Mouse (Mus musculus) limb, embryonic 10.5 days (tissue): ENCODE results near the gene Pom121l2. TPM values are rescaled to one million over a fixed set of nuclear protein-coding genes. Genes with fewer than 3 reads are reported as not detected.

Source experiments
- DNase-seq: peaks from one replicate; pipeline ENCODE4 v3.0.0-alpha.2; 2017; ENCODE audit warnings: low spot score
- H3K27ac ChIP-seq: fragments of 300-500 bp; sonication (generic); 2 replicates; pipeline ENCODE4 v1.5.1; 2016; ENCODE audit warnings: mild to moderate bottlenecking
- H3K27me3 ChIP-seq: fragments of 300-500 bp; sonication (generic); 2 replicates; pipeline ENCODE4 v1.6.1; 2016; ENCODE audit warnings: low read depth, mild to moderate bottlenecking; ENCODE audit not compliant: poor library complexity, severe bottlenecking
- H3K36me3 ChIP-seq: fragments of 300-500 bp; sonication (generic); 2 replicates; pipeline ENCODE4 v1.6.1; 2016; ENCODE audit warnings: mild to moderate bottlenecking, moderate library complexity
- H3K4me1 ChIP-seq: fragments of 300-500 bp; sonication (generic); 2 replicates; pipeline ENCODE4 v1.6.1; 2016
- H3K4me3 ChIP-seq: fragments of 300-500 bp; sonication (generic); 2 replicates; pipeline ENCODE4 v1.5.1; 2016; ENCODE audit warnings: mild to moderate bottlenecking, moderate library complexity
- H3K9me3 ChIP-seq: fragments of 300-500 bp; sonication (generic); replicated peaks from 2 replicates; pipeline ENCODE4 v1.6.1; 2016; ENCODE audit warnings: mild to moderate bottlenecking
- WGBS: fragments of 180-500 bp; shearing (Covaris S2); methylation state at CpG from one replicate; pipeline ENCODE4 v1.1.7; 2016; 5-methylcytosine and 5-hydroxymethylcytosine counted together
- polyA plus RNA-seq: library from polyadenylated mRNA; unstranded; fragments of >200 nt; fragmentation: Nextera tagmentation; extraction: Ambion mirVana; gene quantifications from 2 replicates; pipeline ENCODE4 v1.2.1, GENCODE M21; 2016

Gene Pom121l2
- polyA plus RNA-seq, 1 experiment from 2014 or later: 0.28 TPM

DNA sequence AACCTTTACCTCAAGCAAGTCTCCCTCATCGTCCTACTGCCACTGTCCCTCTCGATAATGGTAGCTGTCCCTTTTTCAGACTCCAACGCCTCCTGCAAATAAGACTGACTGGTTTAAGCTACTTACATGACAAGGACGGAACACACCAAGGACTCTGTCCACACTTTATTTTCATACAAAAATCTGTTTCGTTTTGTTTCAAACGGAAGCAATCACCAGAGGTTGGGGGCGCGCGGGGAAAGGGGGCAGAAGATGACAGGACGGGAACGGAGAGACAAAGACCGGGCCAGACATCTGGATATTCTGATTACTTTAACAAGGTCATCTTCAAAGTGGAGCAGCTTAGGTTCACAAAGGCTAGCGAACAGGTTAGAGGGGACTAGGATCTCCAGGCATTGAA is 32.7 kb downstream of the Pom121l2 start:
- H3K36me3 ChIP-seq: no peaks in the 10 kb centered on the region
- peaks cover 85% of the 10 kb centered on the region for H3K27me3 ChIP-seq
- H3K4me3 ChIP-seq: peak overlapping the region; percentile 37; the same call in 1 of the 2 replicates
- H3K4me1 ChIP-seq: peaks cover 7% of the 10 kb centered on the region
- H3K27ac ChIP-seq: no peak overlapping the region
- no peaks in the 10 kb centered on the region for H3K9me3 ChIP-seq
- WGBS: 16% methylated on average over 13 of the region's 13 CpGs
- no peak for DNase-seq

DNA sequence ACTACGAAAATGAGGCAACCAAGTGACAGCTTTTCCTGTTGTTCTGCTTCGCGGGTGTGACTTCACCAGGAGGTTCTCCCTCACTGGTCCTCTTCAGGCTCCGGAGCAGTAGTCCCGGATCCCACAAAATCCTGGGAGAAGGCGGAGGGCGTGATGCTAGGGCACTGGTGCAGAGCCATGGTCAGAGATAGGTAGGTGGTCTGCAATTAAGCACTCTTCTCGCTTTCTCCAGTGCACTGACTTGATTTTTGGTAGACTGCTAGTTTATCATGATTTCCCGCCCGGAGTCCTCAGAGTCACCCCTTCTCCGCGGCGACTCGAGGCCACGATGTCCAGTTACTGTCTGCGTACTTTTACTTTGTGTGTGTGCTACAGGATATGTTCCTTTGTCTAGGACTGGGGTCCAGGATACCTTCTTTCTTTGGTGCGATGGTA is 33.4 kb downstream of the Pom121l2 start:
- Histone ChIP-seq H3K4me1 (peaks cover 7% of the 10 kb centered on the region), H3K36me3 (no peaks in the 10 kb centered on the region), H3K9me3 (no peaks in the 10 kb centered on the region), H3K27me3 (peaks cover 85% of the 10 kb centered on the region), H3K4me3 (peak overlapping the region; percentile 37), H3K27ac (no peak overlapping the region)
- no peak for DNase-seq
- WGBS: 10% methylated on average over 17 of the region's 17 CpGs

DNA sequence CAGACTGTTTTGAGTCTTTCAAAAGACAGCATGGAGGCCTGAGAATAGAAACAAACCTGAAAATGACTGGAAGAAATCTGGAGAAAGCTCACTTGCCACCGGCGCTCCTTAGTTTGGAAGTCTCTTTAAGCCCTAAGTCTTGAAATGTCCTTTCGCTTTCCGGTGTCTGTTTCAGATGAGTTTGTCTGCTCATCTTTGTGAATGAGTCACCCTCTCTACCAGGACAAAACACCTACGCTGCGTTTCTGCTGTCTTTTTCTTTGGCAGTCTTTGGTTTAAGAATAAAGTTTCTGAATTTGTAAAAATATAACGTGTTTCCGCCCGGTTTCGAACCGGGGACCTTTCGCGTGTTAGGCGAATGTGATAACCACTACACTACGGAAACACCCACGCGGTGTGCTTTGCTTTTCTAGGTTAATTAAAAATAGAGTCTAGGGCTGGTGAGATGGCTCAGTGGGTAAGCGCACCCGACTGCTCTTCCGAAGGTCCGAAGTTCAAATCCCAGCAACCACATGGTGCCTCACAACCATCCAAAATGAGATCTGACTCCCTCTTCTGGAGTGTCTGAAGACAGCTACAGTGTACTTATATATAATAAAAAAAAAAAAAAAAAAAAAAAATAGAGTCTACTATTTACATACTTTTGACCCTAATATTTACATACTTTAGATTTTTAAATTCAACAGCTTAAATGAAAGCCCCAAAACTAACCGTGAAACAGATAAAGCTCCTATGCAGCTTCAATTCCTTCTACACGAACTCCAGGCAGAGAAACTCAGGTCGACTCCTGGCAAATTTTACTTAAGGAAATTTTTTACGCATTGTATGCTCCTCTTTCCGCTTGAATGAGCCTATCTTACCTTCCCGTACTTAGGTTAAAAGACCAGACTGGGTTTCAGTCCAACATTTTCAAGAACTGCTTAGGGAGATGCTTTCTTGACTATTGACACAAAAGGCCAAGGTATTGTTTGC is 34.8 kb downstream of the Pom121l2 start:
- 16% methylated on average over 27 of the region's 27 CpGs for WGBS
- Histone ChIP-seq H3K27me3 (peaks cover 82% of the 10 kb centered on the region), H3K4me1 (peaks cover 7% of the 10 kb centered on the region), H3K36me3 (no peaks in the 10 kb centered on the region), H3K9me3 (no peaks in the 10 kb centered on the region), H3K4me3 (peak overlapping the region; percentile 5; the same call in 1 of the 2 replicates), H3K27ac (no peak overlapping the region)
- DNase-seq: peak; percentile 85

DNA sequence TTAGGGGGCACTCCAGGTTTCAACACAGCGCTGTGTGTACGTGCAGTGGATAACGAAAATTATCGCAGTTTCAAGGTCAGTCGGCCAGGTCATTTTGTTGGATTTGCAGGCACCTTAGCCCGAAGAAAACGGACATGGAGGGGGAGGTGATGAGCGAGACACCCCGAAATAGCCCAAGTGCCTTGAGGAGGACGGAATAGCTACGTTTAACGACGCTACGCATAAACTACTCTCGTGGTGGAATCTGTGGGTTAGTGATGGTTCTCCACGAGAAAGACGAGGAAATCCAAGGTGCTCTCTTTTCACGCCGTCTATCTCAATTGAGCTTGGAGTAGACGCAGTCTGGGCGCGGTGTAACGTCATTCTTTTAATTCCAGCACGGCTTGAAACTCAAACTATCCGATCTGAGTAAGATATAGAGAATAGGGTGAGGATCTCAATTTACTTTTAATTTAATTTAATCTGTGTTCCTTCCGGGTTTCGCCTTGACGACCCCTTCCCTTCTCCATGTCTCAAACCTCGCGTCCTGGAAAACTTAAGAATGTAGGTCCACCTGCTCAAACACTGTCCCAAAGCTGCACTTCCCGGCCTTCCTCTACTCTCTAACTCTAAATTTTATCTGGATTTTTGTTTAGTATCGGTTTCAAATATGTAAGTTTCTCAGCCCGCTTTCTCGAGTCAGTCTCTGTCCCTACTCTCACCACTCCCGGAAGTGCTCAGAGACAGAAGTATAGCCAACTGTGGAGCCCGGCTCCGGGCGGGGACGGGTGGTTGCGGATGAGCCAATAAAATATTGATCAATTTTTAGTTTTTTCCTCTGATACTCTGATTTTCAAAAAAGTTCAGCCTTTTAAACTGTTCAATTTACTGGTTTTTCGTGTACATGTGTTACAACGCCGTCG is 39.2 kb downstream of the Pom121l2 start:
- Histone ChIP-seq H3K36me3 (no peaks in the 10 kb centered on the region), H3K4me1 (no peaks in the 10 kb centered on the region; the same call in 1 of the 2 replicates), H3K9me3 (no peaks in the 10 kb centered on the region), H3K27ac (no peak overlapping the region), H3K27me3 (peaks cover 37% of the 10 kb centered on the region), H3K4me3 (peak overlapping the region; percentile 60)
- no peak for DNase-seq
- 1% methylated on average over 44 of the region's 44 CpGs for WGBS

DNA sequence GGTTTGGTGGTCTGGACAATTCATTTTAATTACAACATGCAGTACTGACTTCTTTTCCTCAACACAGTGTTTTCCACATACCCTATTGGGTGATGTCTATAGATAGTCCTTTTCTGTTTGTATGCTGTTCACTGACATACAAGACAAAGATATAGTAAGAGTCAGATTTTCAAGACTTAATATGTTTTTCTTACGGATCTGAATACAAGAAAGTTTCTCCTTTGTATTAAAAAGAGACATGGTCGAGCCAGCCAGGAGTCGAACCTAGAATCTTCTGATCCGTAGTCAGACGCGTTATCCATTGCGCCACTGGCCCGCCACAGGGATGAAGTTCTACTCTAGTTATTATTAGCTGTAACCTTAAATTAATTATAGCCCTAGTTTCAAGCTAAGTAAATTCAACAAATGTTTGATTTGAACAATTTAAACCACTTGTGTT is 39.9 kb downstream of the Pom121l2 start:
- peaks cover 33% of the 10 kb centered on the region for H3K27me3 ChIP-seq
- H3K27ac ChIP-seq: no peak overlapping the region
- no peak for DNase-seq
- under 1% methylated on average over 8 of the region's 8 CpGs for WGBS
- H3K36me3 ChIP-seq: no peaks in the 10 kb centered on the region
- peak overlapping the region; percentile 60 for H3K4me3 ChIP-seq
- H3K9me3 ChIP-seq: no peaks in the 10 kb centered on the region
- peaks cover 4% of the 10 kb centered on the region for H3K4me1 ChIP-seq

DNA sequence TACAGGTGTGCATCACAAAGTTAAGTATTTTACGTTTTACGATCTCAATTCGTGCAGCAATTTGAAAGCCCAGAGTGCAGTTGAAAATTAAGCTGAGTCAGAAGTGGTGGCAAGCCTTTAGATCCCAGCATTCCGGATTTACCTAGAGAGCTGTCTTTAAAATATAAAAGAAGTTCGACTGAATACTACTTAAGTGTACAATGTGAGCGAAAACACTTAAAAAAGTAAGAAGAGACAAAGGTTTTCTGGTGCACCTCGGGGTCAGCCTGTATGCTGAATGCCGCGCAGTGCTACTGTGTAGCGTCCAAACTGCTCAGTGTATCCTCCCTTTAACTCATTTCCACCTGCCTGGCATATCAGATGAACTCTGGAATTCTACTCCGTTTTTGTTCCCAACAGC is 40.6 kb downstream of the Pom121l2 start:
- peak overlapping the region; percentile 60 for H3K4me3 ChIP-seq
- H3K27ac ChIP-seq: no peak overlapping the region
- H3K9me3 ChIP-seq: no peaks in the 10 kb centered on the region
- H3K27me3 ChIP-seq: peaks cover 33% of the 10 kb centered on the region
- under 1% methylated on average over 11 of the region's 11 CpGs for WGBS
- no peak for DNase-seq
- H3K4me1 ChIP-seq: peaks cover 5% of the 10 kb centered on the region
- H3K36me3 ChIP-seq: no peaks in the 10 kb centered on the region

DNA sequence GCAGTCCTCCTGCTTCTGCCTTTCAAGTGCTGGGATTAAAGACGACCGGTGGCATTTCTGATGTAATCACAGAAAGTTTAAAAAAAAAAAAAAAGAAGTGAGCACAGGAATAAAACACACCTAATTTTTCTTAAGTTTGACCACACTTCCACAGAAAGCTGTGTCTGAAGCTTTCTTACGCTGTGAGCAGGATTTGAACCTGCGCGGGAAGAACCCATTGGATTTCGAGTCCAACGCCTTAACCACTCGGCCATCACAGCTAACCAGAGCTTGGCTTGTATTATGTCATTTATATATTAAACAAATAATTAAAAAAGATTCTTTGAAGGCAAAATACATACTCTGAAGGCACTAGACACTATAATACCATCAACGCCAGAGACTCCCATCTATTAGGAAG is 41.2 kb downstream of the Pom121l2 start:
- H3K27me3 ChIP-seq: peaks cover 32% of the 10 kb centered on the region
- H3K27ac ChIP-seq: no peak overlapping the region
- peak overlapping the region; percentile 60 for H3K4me3 ChIP-seq
- peaks cover 5% of the 10 kb centered on the region for H3K4me1 ChIP-seq
- H3K36me3 ChIP-seq: no peaks in the 10 kb centered on the region
- peak; percentile 81 for DNase-seq
- under 1% methylated on average over 9 of the region's 9 CpGs for WGBS
- no peaks in the 10 kb centered on the region for H3K9me3 ChIP-seq

DNA sequence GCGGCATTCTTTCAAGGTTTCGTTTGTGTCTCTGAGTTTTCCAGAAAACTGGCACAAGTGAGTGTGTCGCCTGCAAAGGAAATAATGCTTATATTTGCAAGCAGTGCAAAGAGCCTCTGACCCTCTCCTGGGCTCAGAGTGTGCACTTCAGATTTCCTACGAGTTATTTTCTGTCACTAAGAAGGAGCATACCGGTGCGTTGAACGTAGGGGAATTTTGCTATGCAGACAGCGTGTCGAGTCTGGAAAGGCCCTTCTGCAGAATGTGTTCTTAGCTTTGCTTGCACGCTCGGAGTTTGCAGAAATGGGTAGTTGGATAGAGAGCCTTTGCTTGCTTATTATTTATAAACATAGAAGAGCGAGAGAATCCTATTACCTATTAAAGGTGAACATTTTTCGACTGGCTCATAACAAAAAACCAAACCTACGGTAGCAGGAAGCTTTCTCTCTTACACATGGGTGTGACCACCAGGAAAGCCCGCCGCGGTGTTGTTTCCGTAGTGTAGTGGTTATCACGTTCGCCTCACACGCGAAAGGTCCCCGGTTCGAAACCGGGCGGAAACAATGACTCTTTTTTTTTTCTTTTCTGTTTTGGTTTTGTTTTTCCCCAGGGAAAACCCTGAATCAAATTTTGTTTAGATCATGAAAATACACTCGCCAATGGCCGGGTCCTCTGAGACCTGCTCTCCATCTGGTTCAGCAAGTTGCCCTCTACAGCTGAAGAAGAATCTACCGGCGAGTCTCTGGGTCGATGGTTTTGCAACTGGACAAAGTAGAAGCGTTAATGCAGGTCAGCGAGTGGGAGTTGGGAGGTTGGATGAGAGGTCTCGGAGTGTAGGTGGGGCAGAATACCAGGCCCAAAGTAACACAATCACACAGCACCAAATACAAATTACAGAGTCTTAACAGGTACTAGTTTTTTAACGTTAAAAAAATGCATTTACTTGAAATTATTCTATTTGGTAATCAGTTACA is 45.4 kb downstream of the Pom121l2 start:
- Histone ChIP-seq H3K36me3 (no peaks in the 10 kb centered on the region), H3K4me1 (peaks cover 8% of the 10 kb centered on the region), H3K9me3 (no peaks in the 10 kb centered on the region), H3K27me3 (no peaks in the 10 kb centered on the region), H3K27ac (peak overlapping the region; percentile 68), H3K4me3 (peak overlapping the region; percentile 61)
- WGBS: 2% methylated on average over 35 of the region's 35 CpGs
- peak; percentile 93 for DNase-seq

DNA sequence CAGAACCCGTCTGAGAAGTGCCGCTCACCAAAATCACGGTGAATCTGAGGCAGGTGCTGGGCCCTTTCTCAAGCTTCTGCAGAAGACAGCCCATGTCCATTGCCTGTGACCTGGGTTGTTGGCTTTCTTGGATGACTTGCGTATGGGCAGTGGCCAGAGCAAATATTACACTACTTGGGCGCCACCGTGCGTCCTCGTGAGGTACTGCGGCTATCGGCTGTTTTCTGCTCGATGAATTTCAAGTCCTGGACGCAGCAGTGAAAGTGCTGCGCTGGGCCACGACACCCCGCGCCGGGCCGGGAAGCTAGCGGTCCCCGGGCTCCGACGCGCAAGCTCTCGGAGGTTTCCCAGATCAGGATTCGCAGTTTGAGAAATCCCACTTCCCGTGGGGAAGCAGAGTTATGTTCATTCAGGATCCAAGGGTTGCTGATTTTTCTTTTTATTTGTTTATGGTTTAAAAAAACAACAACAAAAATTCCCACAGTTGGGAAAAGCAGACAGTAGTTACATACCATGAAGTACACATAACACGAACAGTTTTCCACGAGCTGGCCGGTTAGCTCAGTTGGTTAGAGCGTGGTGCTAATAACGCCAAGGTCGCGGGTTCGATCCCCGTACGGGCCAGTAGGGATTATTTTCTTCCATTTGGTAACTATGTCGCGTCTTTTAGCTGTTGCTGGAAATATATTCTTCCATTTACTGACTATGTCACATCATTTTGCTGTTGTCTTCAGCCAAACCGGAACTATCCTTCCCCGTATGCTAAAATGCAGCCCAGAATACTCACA is 47.9 kb downstream of the Pom121l2 start:
- under 1% methylated on average over 40 of the region's 40 CpGs for WGBS
- Histone ChIP-seq H3K4me3 (peak overlapping the region; percentile 58), H3K27me3 (no peaks in the 10 kb centered on the region), H3K36me3 (no peaks in the 10 kb centered on the region), H3K4me1 (peaks cover 11% of the 10 kb centered on the region), H3K9me3 (no peaks in the 10 kb centered on the region), H3K27ac (peak overlapping the region; percentile 81)
- DNase-seq: peak; percentile 96

DNA sequence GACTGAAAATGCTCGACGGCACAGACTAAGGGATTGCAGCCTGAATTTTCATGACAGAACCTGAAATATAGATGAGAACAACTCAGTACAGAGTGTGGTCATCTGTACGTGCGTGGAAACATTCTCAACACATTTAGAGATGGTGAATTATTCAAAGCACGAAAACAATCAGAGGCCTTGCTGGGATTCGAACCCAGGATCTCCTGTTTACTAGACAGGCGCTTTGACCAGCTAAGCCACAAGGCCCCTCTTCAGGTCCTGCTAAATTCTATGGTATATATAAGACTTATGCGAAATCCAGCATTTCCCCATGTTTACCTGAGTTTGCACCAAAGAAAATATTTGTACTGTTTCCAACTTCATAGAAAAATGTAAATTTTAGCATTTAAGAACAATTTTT is 48.9 kb downstream of the Pom121l2 start:
- Histone ChIP-seq H3K36me3 (no peaks in the 10 kb centered on the region), H3K9me3 (no peaks in the 10 kb centered on the region), H3K27ac (no peak overlapping the region), H3K4me3 (no peak overlapping the region), H3K4me1 (peaks cover 14% of the 10 kb centered on the region), H3K27me3 (no peaks in the 10 kb centered on the region)
- DNase-seq: no peak
- WGBS: 33% methylated on average over 8 of the region's 8 CpGs

DNA sequence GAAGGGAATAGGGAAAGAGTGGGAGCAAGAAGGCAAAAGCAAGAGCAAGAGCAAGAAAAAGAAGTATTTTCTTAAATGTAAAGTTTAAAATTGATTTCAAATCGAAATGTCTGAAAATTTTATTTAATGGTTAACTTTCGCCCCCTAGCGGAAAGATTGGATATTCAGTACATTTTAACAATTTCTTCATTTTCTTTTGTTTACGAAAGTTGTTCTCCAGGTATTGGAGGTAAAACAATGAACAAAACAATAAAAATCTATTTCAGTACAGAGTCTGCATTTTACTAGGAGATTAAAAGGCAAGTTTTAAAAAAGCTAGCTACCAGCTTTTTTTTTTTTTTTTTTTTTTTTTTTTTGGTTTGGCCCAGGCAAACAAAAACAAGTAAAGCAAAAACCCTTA is 49.5 kb downstream of the Pom121l2 start:
- no peaks in the 10 kb centered on the region for H3K9me3 ChIP-seq
- DNase-seq: no peak
- H3K4me3 ChIP-seq: no peak overlapping the region
- peaks cover 14% of the 10 kb centered on the region for H3K4me1 ChIP-seq
- WGBS: 22% methylated on average over 4 of the region's 4 CpGs
- H3K36me3 ChIP-seq: no peaks in the 10 kb centered on the region
- H3K27ac ChIP-seq: no peak overlapping the region
- H3K27me3 ChIP-seq: no peaks in the 10 kb centered on the region
